Mouse (Mus musculus) brown adipose tissue, adult 24 weeks (tissue): Measurements from ENCODE around the gene Ciart. TPM values are rescaled to one million over a fixed set of nuclear protein-coding genes. Genes with fewer than 3 reads are reported as not detected.

Experiments used
- polyA plus RNA-seq: library from polyadenylated mRNA; stranded (reverse); fragments of >200 nt; gene quantifications from 2 replicates; pipeline ENCODE4 v1.2.4, GENCODE M21; 2012; ENCODE audit not compliant: missing spikeins, insufficient read depth, insufficient read length

Gene Ciart
- polyA plus RNA-seq, 1 experiment, result 1.5 TPM

Other genes starting within 250 kb of the Ciart start
- 56.1 and 61.6 TPM in 2 replicates for gene Mcl1, start 223.5 kb downstream of the Ciart start, polyA plus RNA-seq
- gene Adamtsl4, start 194.3 kb downstream of the Ciart start, polyA plus RNA-seq, result 2.5 and 6.6 TPM in 2 replicates
- gene Ecm1, start 142.7 kb downstream of the Ciart start, polyA plus RNA-seq, result 41.5 and 48.8 TPM in 2 replicates
- gene Tars2, start 122.0 kb downstream of the Ciart start, polyA plus RNA-seq, result 32.1 and 47.7 TPM in 2 replicates
- 11.3 and 12.5 TPM in 2 replicates for gene Rprd2, start 63.4 kb downstream of the Ciart start, polyA plus RNA-seq
- 14.2 and 30.0 TPM in 2 replicates for gene Prpf3, start 26.4 kb downstream of the Ciart start, polyA plus RNA-seq
- gene Mrps21, start 10.7 kb downstream of the Ciart start, polyA plus RNA-seq, result 576 and 634 TPM in 2 replicates
- 71.8 and 150 TPM in 2 replicates for gene BC028528, start 9.8 kb upstream of the Ciart start, polyA plus RNA-seq
- gene Aph1a, start 11.7 kb upstream of the Ciart start, polyA plus RNA-seq, result 75.1 and 82.8 TPM in 2 replicates
- gene Car14, start 22.4 kb upstream of the Ciart start, polyA plus RNA-seq, result 15.5 and 24.4 TPM in 2 replicates
- 78.5 and 88.8 TPM in 2 replicates for gene Anp32e, start 47.0 kb upstream of the Ciart start, polyA plus RNA-seq
- 8.8 and 13.9 TPM in 2 replicates for gene Plekho1, start 113.8 kb upstream of the Ciart start, polyA plus RNA-seq
- 16.6 and 23.7 TPM in 2 replicates for gene Vps45, start 176.2 kb upstream of the Ciart start, polyA plus RNA-seq
- gene Otud7b, start 222.3 kb upstream of the Ciart start, polyA plus RNA-seq, result 6.9 and 8.3 TPM in 2 replicates